Comparison of ENCODE assay signal across 19 mouse cellular contexts in the genomic region with DNA sequence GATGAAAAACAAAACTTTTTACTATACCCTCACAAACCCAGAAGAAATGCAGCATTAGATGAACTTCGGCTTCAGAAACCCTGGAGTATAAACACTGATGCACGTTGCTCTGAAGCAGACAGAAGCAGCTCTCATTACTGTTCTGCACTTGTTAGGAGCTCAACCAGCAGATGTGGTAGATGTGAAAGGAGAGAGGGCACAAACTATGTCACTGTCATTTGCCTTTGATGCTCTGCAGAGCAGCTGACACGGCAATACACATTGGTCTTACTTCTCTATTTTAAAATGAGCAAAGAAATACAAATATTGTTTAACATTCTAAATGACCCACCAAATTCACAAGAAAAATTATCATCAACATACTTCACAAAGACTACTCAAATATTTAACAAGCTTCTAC. TPM values are rescaled to one million over a fixed set of nuclear protein-coding genes. Genes with fewer than 3 reads are reported as not detected.
"Had no signal": no experiment of that assay in that cellular context is flagged by ENCODE, and none has a peak within 500 bp of the region (broad histone marks: within the 10 kb centered on the region; RNA-seq: fewer than 3 reads in every experiment).

No protein-coding gene starts in this region.

- H3K27me3 ChIP-seq: liver, embryonic 13.5 days; liver, embryonic 15.5 days; lung, embryonic 15.5 days; midbrain, embryonic 12.5 days; neural tube, embryonic 13.5 days; neural tube, embryonic 15.5 days had no signal

- H3K36me3 ChIP-seq: lung, embryonic 15.5 days; midbrain, embryonic 12.5 days; neural tube, embryonic 13.5 days; neural tube, embryonic 15.5 days had no signal

- ATAC-seq: liver, postnatal 0 days; lung, postnatal 0 days; midbrain, embryonic 16.5 days had no signal

- DNase-seq: liver, embryonic 13.5 days; liver, postnatal 0 days; lung, adult 2 months; lung, postnatal 14 days; lung, postnatal 36 days; midbrain, embryonic 14.5 days; right cerebral cortex, postnatal 14 days; thymus, adult 18-20 months; thymus, postnatal 14 days; thymus, postnatal 4 days had no signal

RNA-seq across cellular contexts. Expression of gene Klb, which starts 18.1 kb away (rescaled TPM):
- total RNA-seq: megakaryocyte, adult 5-6 weeks; megakaryocyte-erythroid progenitor cell, adult 5-6 weeks had no signal
